Mouse (Mus musculus): ENCODE data around the gene Rnaseh2b.

The Rnaseh2b gene

DNA sequence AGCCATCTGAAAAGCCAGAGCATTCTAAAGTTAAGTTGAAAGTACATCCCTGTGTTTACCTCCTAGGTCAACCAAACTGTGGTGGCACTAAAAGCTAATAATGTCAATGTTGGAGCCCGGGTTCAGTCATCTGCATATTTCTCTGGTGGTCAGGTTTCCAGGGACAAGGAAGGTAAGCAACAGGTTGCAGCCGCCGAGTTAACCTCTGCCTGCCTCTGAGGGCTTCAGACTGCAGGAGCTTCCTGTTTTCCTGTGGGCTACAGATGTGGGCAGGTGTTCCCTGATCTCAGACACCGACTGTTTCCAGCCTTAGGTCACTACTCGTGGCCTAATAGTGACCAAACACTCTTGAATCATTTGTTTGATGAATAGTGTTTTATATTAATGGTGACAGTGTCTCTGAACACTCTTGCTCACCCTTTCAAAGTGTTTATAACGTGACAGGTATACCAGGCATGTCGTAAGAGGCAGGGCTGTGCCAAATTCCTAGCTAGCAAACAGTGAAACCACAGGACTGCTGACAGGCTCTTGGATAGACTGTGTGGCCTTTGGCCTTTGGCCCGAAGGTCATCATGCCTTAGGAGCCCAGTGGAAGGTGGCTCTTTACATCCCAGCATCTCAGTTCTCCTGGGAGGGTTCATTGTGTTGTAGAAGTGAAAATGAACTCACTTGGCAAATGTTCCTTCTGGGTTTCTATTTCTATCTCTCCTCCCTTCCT lies 69.0 kb downstream of the Rnaseh2b start:
- no peak for DNase-seq (ENCODE audit: low spot score in 2 of 2)

DNA sequence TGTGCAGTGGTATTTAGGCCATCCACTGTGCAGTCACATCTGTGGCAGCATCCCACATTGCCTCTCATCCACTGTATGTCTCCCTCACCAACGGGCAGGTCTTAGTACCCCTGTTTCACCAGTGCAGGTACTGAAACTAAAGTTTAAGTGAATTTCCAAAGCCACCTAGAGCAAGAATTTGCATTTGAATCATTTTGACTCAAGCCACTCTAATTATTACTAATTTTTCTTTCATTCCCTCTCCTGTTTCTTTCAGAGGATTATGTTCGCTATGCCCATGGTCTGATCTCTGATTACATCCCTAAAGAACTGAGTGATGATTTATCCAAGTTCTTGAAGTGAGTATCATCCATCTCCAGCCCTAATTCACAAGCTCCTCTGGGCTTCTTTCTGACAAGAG lies 71.4 kb downstream of the Rnaseh2b start:
- no peak for DNase-seq (ENCODE audit: low spot score in 2 of 2)

- DNase-seq (ENCODE audit: low spot score in 2 of 2): no peak
Observed at GRCm38 (mm10) chr14:62370819-62371218, 78.4 kb downstream of the Rnaseh2b start.

- no peak for DNase-seq (ENCODE audit: low spot score in 2 of 2)
Observed at GRCm38 (mm10) chr14:62374001-62374400, 81.6 kb downstream of the Rnaseh2b start.

- DNase-seq (ENCODE audit: low spot score in 2 of 2): no peak
Observed at GRCm38 (mm10) chr14:62375694-62376093, 83.3 kb downstream of the Rnaseh2b start.

DNA sequence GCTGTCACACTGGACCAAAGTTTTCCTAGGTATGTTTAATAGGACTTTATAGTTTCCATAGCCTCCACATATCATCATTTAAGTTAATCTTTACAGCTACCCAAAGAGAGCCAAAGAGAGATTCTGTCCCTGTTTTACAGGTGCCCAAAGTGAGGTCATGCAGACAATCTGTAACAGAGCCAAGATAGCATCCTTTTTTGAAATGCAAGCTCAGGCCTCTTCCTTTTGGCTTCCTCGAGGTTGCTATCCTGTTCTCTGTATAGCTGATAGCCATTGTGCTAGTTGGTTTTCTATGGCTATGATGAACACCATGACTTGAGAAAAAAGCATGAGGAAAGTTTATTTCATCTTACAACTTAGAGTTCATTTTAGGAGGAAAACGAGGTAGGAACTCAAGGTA lies 83.7 kb downstream of the Rnaseh2b start:
- no peak for DNase-seq (ENCODE audit: low spot score in 2 of 2)

DNA sequence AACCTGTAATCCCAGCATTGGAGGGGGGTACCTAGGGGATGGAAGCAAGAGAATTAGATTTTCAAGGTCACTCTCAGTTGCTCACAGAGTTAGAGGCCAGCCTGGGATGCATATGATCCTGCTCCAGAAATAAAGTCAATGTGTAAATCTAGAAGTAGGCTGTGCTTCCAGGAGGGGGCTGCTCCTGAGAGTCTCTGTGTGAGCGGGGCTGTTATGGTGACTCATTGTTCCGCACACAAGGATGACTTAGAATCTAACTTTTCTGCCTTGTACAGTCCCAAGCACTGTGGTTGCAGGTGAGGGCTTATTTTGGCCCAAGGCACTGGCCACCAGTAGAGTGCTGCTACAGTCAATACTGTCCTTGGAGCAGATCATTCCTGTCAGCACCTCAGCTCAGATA lies 87.0 kb downstream of the Rnaseh2b start:
- no peak for DNase-seq (ENCODE audit: low spot score in 2 of 2)

GRCm38 (mm10) chr14:62380606-62381005 lies 88.2 kb downstream of the Rnaseh2b start:
- DNase-seq (ENCODE audit: low spot score in 2 of 2): no peak

DNA sequence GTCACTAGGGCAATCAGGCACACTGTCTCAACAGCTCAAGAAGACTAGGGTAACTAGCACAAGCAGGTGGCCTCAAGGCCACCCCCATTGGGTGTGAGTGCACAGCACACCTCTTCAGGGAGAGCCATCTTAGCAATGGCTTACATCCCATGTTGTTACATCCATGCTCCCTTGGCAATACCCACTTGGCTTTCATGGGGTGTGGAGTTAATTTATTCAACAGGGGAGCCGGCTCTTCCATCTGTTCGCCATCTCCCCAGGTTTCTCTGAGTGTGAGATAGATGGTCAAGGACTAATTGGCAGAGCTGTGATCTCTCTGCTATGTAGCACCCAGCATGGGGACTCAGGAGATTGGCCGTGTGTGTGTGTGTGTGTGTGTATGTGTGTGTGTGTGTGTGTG lies 90.7 kb downstream of the Rnaseh2b start:
- DNase-seq (ENCODE audit: low spot score in 2 of 2): no peak

DNA sequence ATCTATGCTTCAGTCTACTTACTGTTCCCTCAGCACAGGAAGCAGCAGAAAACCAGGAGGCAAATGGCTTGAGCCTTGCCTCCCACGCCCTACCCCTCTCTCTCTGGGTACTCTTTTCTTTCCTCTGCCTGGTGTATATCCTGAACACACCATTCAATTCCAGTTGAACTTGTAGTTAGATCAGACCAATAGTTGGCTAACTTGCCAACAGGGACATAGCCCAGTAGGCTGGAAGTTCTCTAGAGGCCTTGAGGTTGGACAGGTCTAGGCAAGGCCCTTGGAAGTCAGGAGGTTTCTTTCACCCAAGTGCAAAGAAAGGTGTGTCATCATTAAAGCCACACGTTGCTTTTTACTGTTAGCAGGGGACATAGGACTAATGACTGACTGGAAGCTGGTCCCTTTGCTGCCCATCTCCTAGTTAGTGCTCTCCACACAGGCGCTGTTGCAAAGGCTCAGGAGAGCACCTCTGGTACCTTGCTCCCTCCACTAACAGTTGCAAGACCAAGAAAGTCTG lies 91.5 kb downstream of the Rnaseh2b start:
- no peak for DNase-seq (ENCODE audit: low spot score in 2 of 2)

DNA sequence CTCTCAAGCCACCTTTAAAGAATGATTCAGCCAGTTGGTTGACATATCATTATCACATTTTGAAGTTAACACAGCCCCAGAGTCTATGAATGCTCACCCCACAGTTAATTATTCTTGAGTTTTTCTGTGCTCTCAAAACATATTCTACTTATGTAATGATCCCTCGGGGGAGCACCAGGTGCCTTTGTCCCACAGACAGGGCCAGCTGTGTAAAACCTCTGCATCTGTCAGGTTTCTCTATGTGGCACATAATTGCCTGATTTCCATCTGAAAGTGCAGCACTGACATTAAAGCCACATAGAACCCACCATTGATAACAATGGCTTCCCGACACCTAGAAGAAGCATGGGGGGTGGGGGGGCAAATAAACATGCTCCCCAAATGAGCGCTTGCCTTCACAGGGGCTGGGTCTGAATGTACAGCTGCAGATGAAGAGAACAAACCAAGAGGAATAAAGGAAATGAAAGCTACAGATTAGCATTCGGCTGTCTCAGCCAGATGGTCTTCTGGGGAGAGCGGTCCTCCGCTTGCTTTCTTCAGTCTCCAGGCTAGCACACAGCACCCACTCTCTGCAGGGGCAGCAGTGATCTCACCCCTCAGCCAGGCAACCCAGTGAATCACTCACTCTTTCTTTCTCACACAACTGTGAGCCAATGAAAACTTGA lies 96.8 kb downstream of the Rnaseh2b start:
- DNase-seq (ENCODE audit: low spot score in 2 of 2): peak; percentile 62 to 78

GRCm38 (mm10) chr14:62389729-62390536 lies 97.5 kb downstream of the Rnaseh2b start:
- peak; percentile 63 to 64 for DNase-seq (ENCODE audit: low spot score in 2 of 2)

DNA sequence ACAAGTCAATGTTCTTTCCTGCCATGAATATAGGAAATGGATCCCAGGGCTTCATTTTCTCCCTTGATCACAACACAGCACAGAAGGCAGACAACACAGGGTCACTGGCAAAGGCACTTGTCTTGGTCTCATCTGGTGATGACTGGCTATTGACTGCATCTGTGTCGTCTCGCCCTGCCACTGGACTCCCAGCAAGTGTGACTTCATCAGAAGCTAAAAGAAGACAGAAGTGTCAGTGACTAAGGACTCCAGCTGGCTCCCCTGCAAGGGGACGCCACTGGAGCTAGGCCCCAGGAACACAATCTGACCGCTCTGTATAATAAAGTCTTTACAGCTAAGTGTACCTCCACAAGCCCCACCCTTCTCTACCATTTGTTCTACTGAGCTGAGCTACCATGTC lies 100.4 kb downstream of the Rnaseh2b start:
- no peak for DNase-seq (ENCODE audit: low spot score in 2 of 2)

- no peak for DNase-seq (ENCODE audit: low spot score in 2 of 2)
Observed at GRCm38 (mm10) chr14:62395346-62395745, 103.0 kb downstream of the Rnaseh2b start.

GRCm38 (mm10) chr14:62416007-62416741 lies 123.8 kb downstream of the Rnaseh2b start:
- peak; percentile 77 to 85 for DNase-seq (ENCODE audit: low spot score in 2 of 2)

GRCm38 (mm10) chr14:62416742-62417134 lies 124.3 kb downstream of the Rnaseh2b start:
- DNase-seq (ENCODE audit: low spot score in 2 of 2): peak; percentile 79 to 83

GRCm38 (mm10) chr14:62417501-62417900 lies 125.1 kb downstream of the Rnaseh2b start:
- peak in 1 of 2 experiments; percentile 31 for DNase-seq (ENCODE audit: low spot score in 2 of 2)

- no peak for DNase-seq (ENCODE audit: low spot score in 2 of 2)
Observed at GRCm38 (mm10) chr14:62422265-62422664, 129.9 kb downstream of the Rnaseh2b start.

All from right cerebral cortex, postnatal 10 days (tissue).